Mouse (Mus musculus) right cerebral cortex, postnatal 10 days (tissue): ENCODE results near the gene Nudt3.
A peak's percentile ranks its signal among the peaks of the same experiment; 100 is the strongest.
"Not testable (repeated sequence)": the region's sequence is repeated elsewhere in the genome, so short reads cannot be mapped to it uniquely, and the experiment has no call there.

Experiments
- DNase-seq, 2 experiments: peaks; one replicate each; pipeline ENCODE4 v3.0.0; 2021; ENCODE audit warnings: low spot score in 2 of 2

Nudt3 gene

GRCm38 (mm10) chr17:27636132-27637020 lies 13.1 kb upstream of the Nudt3 start, which contains the start of gene Rps10:
TSS of gene Rps10 (minus strand) at chr17:27636669.
- DNase-seq, result no peak

- DNase-seq, result not testable (repeated sequence)
These were observed 12.2 kb upstream of the Nudt3 start for GRCm38 (mm10) chr17:27635575-27635903.

- DNase-seq, result peak; percentile 95
These were observed 11.7 kb upstream of the Nudt3 start, which contains the start of gene RPS10-NUDT3 for GRCm38 (mm10) chr17:27634871-27635574. TSS of gene RPS10-NUDT3 (minus strand) at chr17:27635222.

GRCm38 (mm10) chr17:27629249-27630020 lies 6.1 kb upstream of the Nudt3 start:
- DNase-seq, result peak; percentile 86 to 89

GRCm38 (mm10) chr17:27628376-27628775 lies 5.1 kb upstream of the Nudt3 start:
- no peak for DNase-seq

- DNase-seq, result no peak
These were observed 4.2 kb upstream of the Nudt3 start for GRCm38 (mm10) chr17:27627451-27627850.

GRCm38 (mm10) chr17:27626681-27627080 lies 3.4 kb upstream of the Nudt3 start:
- peak; percentile 69 to 85 for DNase-seq

- DNase-seq, result no peak
These were observed 2.4 kb upstream of the Nudt3 start for GRCm38 (mm10) chr17:27625455-27626251.

- DNase-seq, result no peak
These were observed 510 bp downstream of the Nudt3 start for GRCm38 (mm10) chr17:27622611-27623359.

GRCm38 (mm10) chr17:27621705-27622531 lies 1.4 kb downstream of the Nudt3 start:
- no peak for DNase-seq

GRCm38 (mm10) chr17:27621161-27621560 lies 2.1 kb downstream of the Nudt3 start:
- no peak for DNase-seq

- no peak for DNase-seq
These were observed 7.9 kb downstream of the Nudt3 start for GRCm38 (mm10) chr17:27615388-27615787.

- DNase-seq, result no peak
These were observed 10.3 kb downstream of the Nudt3 start for GRCm38 (mm10) chr17:27613016-27613415.

- DNase-seq, result no peak
These were observed 11.3 kb downstream of the Nudt3 start for GRCm38 (mm10) chr17:27611994-27612393.

- DNase-seq, result no peak
These were observed 11.8 kb downstream of the Nudt3 start for GRCm38 (mm10) chr17:27611519-27611884.

- DNase-seq, result peak; percentile 83 to 91
These were observed 12.4 kb downstream of the Nudt3 start for GRCm38 (mm10) chr17:27610679-27611518.

GRCm38 (mm10) chr17:27609576-27609975 lies 13.7 kb downstream of the Nudt3 start:
- DNase-seq, result no peak

GRCm38 (mm10) chr17:27603522-27604234 lies 19.6 kb downstream of the Nudt3 start:
- peak in 1 of 2 experiments; percentile 54 for DNase-seq
